Mouse (Mus musculus): ENCODE data around the gene Zeb2.

DNA sequence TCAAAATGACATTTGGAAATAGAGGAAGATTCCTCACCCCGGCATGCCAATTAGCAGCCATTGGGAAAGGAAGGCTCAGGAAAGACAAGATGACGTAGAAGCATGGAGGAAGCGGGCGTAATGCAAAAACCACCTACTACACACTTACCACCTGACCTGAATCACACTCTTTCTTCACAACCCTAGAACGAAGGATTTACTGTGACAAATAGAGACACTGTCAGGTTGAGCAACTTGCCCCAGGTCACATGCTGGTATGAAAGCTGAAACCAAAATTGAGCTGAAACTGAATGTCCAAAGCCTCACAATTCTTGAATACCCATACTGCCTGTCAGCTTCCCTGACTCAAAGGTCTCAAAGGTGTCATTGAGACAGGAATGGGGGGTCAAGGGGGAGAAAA lies 31.5 kb downstream of the Zeb2 start:
- TF ChIP-seq CTCF (IDR thresholded peaks at IDR 0.05; ENCODE audit: low read depth) (no peak), EP300 (optimal IDR thresholded peaks at IDR 0.05) (no peak)

All from stomach, postnatal 0 days (tissue).